Mouse (Mus musculus): ENCODE measurements around the gene Ppme1.

Gene Ppme1

DNA sequence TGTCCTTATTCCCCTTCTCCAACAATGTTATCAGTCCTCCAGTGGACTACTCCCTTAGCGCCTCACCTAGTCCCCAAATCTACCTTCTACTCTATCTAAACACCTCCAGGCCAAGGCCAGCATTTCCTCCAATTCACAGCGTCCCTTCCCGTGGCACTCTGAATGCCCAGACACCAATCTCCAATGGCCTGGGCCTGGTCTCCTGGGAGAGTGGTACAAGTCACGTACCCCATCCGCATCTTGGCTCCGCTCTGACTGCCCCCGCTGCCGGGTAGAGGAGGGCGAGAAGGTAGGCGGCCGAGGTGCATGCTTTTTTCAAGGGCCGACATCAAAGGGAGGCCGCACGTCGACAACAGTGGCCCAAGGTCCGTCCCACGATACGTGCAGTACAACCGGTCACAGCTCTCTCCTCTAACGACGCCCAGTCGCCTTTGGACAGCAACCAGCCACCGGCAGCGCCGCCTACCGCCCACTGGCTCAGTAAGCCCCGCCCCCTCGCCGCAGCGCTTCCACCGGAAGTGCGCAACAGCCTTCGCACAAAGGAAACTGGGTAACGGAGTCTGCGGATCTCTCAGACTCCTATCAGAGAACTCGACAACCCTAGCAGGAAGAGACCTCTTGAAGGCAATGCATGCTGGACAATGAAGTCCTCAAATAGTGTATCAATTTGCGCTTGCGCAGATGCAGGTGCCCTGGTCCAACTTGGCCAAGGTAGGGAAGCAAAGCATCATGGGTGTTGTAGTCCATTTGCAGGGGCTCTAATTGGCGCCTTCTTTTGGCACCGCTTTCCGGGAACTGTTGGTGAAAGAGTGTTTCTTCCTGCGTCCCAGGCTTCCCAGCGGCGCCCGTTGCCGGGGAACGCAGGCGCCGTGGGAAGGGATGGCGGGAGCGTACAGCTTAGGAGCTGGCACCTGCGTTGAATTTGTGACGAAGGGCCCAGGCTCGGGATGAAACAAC, at the start of gene Ppme1, which contains the start of gene C2cd3:
Ppme1 (minus strand) TSS at position 813 of the 957 bp plus-strand sequence.
C2cd3 (plus strand) TSS at position 739 of the 957 bp plus-strand sequence.
- DNase-seq (ENCODE audit: low read depth) = peak; percentile 98

- DNase-seq (ENCODE audit: low read depth) = no peak
These were observed 36.6 kb upstream of the Ppme1 start for GRCm38 (mm10) chr7:100408684-100409083.

GRCm38 (mm10) chr7:100407677-100408076, 35.6 kb upstream of the Ppme1 start:
- DNase-seq (ENCODE audit: low read depth) = no peak

GRCm38 (mm10) chr7:100402715-100403114, 30.6 kb upstream of the Ppme1 start:
- DNase-seq (ENCODE audit: low read depth) = no peak

- DNase-seq (ENCODE audit: low read depth) = no peak
These were observed 28.9 kb upstream of the Ppme1 start for GRCm38 (mm10) chr7:100400899-100401539.

GRCm38 (mm10) chr7:100399231-100399913, 27.3 kb upstream of the Ppme1 start:
- DNase-seq (ENCODE audit: low read depth) = no peak

- DNase-seq (ENCODE audit: low read depth) = no peak
These were observed 20.2 kb upstream of the Ppme1 start for GRCm38 (mm10) chr7:100392265-100392664.

DNA sequence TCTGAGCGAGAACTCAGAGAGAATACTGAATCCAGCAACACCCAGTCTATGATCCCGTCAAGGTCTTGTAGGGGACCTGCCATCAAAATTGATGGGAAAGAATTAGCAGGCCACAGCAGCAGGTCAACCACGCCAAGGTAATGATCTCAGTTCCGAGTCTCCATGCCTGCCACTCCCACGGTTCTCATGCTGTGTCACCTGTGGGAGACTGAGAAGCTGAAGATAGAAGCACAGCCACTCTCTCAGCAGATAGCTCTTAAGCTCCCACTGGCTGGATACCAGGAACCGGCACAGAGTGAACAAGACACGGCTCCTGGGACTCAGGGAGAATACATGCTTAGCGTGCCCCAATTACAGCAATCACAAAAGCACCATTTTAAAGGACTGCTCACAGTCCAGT, 18.1 kb upstream of the Ppme1 start:
- DNase-seq (ENCODE audit: low read depth) = no peak

- DNase-seq (ENCODE audit: low read depth) = no peak
These were observed 16.1 kb upstream of the Ppme1 start for GRCm38 (mm10) chr7:100388174-100388573.

DNA sequence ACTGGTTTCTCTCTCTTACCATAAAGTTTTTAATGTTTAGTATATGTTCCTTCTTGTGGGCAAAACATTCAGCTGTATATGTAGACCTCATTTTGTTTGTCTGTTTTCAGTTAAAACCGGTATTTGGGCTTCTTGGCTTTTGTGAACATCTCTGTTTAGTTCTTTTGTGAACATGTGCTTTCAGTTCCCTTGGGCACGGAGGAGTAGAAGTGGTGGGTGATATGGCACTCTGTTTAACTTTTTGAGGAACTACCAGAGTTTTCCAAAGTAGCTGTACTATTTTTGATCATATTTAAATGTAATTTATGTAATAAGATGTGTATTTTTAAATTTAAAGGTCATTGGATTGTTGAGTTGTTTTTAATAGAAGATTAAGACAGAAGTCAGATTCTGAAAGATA, 11.1 kb upstream of the Ppme1 start:
- no peak for DNase-seq (ENCODE audit: low read depth)

DNA sequence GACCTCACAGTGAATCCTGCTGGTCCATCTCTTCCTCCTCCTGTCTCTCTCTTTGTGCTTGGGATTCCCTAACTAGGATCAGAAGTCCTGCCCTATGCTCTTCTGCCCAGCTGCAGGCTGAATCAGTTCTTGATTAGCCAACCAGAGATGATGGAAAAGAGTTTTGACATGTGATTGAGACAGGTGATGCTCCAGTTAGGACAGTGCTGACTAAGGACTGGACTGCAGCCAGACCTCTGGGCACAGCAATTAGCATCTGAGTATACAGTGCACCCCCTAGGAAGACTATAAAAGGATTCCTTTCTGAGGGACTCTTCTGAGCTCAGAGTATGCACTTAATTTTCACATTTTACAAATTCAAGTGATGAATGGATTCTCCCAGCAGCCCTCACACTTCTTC, 9.1 kb upstream of the Ppme1 start:
- DNase-seq (ENCODE audit: low read depth) = no peak

DNA sequence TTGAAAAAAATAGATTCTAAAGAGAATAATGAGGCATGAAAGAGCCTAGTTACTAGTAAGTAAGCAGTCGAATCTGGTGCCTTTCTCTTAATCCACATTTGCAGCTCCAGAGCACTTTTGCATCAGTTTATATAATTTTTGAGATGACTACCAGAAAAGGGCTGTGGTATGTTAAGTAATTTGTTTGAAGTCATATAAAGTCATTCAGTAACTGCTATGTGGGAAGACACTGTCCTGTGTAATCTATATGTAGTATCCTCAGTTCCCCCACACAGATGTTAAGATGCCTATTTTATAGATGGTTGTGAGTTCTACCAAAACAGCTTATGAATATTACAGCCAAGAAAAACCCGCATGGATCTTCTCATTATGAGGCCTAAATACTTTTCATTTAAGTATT, 6.2 kb upstream of the Ppme1 start:
- no peak for DNase-seq (ENCODE audit: low read depth)

DNA sequence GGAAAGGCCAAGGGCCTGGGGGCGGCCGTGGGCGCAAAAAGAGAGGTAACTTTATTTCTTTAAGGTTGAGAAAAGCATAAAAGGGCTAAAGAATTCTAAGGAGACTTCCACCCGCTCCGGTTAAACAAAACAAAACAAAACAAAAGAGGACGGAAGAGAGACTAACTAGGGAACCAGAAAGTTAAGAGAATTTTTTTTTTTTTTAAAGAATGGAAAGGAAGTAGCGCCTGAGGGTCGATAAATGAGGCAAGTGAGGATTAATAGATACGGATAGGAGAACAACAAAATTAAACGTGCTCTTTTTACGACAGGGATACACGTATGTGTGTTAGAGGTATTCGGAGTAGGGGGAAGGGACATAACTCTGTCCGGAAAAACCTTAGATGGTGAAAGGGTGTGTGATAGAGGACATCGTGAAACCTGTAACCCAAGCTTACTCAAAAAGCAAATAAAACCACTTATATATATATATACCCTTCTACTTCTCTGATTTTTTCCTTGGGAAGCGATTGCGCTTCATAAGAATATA, 409 bp upstream of the Ppme1 start:
- peak; percentile 62 for DNase-seq (ENCODE audit: low read depth)

GRCm38 (mm10) chr7:100364888-100365287, 7.2 kb downstream of the Ppme1 start:
- DNase-seq (ENCODE audit: low read depth) = no peak

GRCm38 (mm10) chr7:100363162-100363561, 8.9 kb downstream of the Ppme1 start:
- no peak for DNase-seq (ENCODE audit: low read depth)

- DNase-seq (ENCODE audit: low read depth) = no peak
These were observed 14.3 kb downstream of the Ppme1 start for GRCm38 (mm10) chr7:100357856-100358255.

- no peak for DNase-seq (ENCODE audit: low read depth)
These were observed 15.3 kb downstream of the Ppme1 start for GRCm38 (mm10) chr7:100356768-100357167.

- DNase-seq (ENCODE audit: low read depth) = no peak
These were observed 15.8 kb downstream of the Ppme1 start for GRCm38 (mm10) chr7:100356324-100356723.

- no peak for DNase-seq (ENCODE audit: low read depth)
These were observed 17.1 kb downstream of the Ppme1 start for GRCm38 (mm10) chr7:100354984-100355383.

DNA sequence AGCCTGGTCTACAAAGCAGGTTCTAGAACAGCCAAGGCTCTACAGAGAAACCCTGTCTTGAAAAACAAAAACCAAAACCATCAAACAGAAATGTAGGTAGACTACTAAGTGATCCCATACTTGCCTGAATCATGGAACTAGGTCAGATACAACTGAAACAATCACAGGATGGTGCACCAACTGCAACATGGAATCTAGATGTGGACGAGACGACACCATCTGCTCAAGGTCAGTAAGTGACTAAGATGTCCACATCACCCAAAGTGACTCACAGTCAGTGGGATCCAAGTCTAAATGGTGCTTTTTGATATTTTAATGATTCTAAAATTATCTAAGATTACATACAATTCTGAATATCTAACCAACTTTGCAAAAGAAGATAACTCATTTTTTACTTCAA, 36.2 kb downstream of the Ppme1 start:
- no peak for DNase-seq (ENCODE audit: low read depth)

- no peak for DNase-seq (ENCODE audit: low read depth)
These were observed 40.8 kb downstream of the Ppme1 start for GRCm38 (mm10) chr7:100331269-100331668.

DNA sequence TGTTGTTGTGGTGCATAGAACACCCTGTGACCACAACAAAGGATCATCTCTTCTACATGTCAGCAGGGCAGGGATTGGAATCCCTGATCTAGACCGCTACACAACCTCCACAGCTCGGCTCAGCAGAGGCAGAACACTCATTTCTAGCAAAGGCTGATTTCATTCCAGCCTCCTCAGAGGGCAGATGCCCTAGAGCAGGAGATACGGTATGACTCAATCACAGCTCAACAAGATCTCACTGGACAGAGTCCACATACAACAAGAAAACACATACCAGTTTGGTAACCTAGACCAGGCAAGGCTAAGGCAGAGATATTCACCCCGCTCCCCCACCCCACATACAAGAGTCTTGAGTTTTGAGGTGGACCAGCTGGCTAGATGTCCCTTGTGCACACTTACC, 43.5 kb downstream of the Ppme1 start:
- DNase-seq (ENCODE audit: low read depth) = no peak
